Mouse (Mus musculus) midbrain, embryonic 14.5 days (tissue): ENCODE data around the gene Chp1. TPM values are rescaled to one million over a fixed set of nuclear protein-coding genes. Genes with fewer than 3 reads are reported as not detected.
A peak's percentile ranks its signal among the peaks of the same experiment; 100 is the strongest.

ENCODE experiments used
- ATAC-seq: fragments of 200-750 bp; cut with Nextera tagmentation; 2 replicates; pipeline ENCODE4 v1.8.0; 2017; ENCODE audit warnings: moderate number of reproducible peaks, moderate library complexity; ENCODE audit not compliant: low FRiP score, low TSS enrichment
- DNase-seq: peaks from one replicate; pipeline ENCODE4 v3.0.0-alpha.2; 2015
- H3K27ac ChIP-seq: fragments of 300-500 bp; sonication (generic); replicated peaks from 2 replicates; pipeline ENCODE4 v1.5.1; 2014; ENCODE audit warnings: mild to moderate bottlenecking, low read depth, low read length, moderate library complexity
- H3K27me3 ChIP-seq: fragments of 300-500 bp; sonication (generic); 2 replicates; pipeline ENCODE4 v1.6.1; 2014; ENCODE audit warnings: low read length, control low read depth, mixed read lengths; ENCODE audit not compliant: control insufficient read depth, insufficient read depth
- H3K36me3 ChIP-seq: fragments of 300-500 bp; sonication (generic); 2 replicates; pipeline ENCODE4 v1.6.1; 2014; ENCODE audit warnings: low read length, control low read depth; ENCODE audit not compliant: control insufficient read depth, insufficient read depth
- H3K4me1 ChIP-seq: fragments of 300-500 bp; sonication (generic); 2 replicates; pipeline ENCODE4 v1.6.1; 2014; ENCODE audit warnings: mild to moderate bottlenecking, antibody characterized with exemption, low read length, control low read depth; ENCODE audit not compliant: control insufficient read depth, insufficient read depth
- H3K4me2 ChIP-seq: fragments of 300-500 bp; sonication (generic); 2 replicates; pipeline ENCODE4 v1.6.1; 2014; ENCODE audit warnings: mild to moderate bottlenecking, low read length, moderate library complexity
- H3K4me3 ChIP-seq: fragments of 300-500 bp; sonication (generic); replicated peaks from 2 replicates; pipeline ENCODE4 v1.5.1; 2014; ENCODE audit warnings: low read depth, low read length
- H3K9ac ChIP-seq: fragments of 300-500 bp; sonication (generic); replicated peaks from 2 replicates; pipeline ENCODE4 v1.6.1; 2014; ENCODE audit warnings: mild to moderate bottlenecking, low read length, moderate library complexity
- H3K9me3 ChIP-seq: fragments of 300-500 bp; sonication (generic); 2 replicates; pipeline ENCODE4 v1.6.1; 2016; ENCODE audit warnings: low read length, control low read depth, mixed read lengths; ENCODE audit not compliant: control insufficient read depth
- WGBS: fragments of 180-500 bp; shearing (Covaris S2); extraction: QIAGEN DNeasy Blood & Tissue Kit; methylation state at CpG from one replicate; pipeline ENCODE4 v1.1.7; 2014; 5-methylcytosine and 5-hydroxymethylcytosine counted together
- polyA plus RNA-seq: library from polyadenylated mRNA; unstranded; fragments of >200 nt; fragmentation: Nextera tagmentation; extraction: Ambion mirVana; gene quantifications from 2 replicates; pipeline ENCODE4 v1.2.1, GENCODE M21; 2014

Gene Chp1
- polyA plus RNA-seq, 1 experiment from 2014 or later = 57.4 TPM

DNA sequence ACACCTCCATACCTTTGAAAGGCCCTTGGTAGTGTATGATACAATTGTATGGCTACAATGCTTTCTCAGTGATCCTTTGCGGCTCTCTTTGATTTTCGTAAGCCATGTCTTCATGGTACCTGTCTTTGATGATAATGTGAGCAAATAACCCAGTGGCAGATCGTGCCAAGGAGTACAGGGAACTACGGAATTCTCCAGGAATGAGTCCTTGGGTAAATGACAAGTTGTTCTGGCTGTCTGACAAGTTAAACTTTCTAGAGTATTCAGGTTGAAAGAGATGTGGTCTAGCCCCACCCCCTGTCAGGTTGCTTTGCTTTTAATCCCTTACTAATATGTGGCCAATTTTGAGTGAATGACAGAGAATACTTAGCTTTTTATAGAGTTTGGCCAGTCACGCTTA, 1.2 kb downstream of the Chp1 start:
- H3K9me3 ChIP-seq = no peaks in the 10 kb centered on the region
- peak overlapping the region; percentile 82 for H3K4me3 ChIP-seq
- H3K9ac ChIP-seq = peak overlapping the region; percentile 80
- 76% methylated on average over 5 of the region's 5 CpGs for WGBS
- no peak overlapping the region for H3K27ac ChIP-seq
- no peaks in the 10 kb centered on the region for H3K27me3 ChIP-seq
- no peaks in the 10 kb centered on the region for H3K36me3 ChIP-seq
- DNase-seq = no peak
- H3K4me1 ChIP-seq = peaks cover 12% of the 10 kb centered on the region
- no peak for ATAC-seq
- H3K4me2 ChIP-seq = peak overlapping the region; percentile 67

DNA sequence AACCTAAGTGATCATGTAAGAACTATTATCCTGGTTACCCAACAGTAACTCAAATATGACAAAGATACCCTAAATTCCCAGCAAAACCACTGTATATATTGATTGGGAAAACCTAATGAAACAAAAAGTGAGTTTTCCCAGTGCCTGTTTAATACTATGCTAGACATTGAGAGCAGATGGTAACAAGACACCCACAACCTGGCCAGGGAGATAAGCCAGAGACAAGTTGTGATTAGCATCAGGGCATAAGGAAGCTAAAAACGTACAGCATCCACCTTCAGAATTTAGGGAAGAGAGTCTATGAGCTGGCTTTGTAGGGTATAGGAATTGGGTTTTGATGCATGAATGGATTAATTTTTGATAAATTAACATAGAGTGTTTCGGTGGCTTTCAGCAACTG, 2.2 kb downstream of the Chp1 start:
- no peak overlapping the region for H3K4me2 ChIP-seq
- H3K9ac ChIP-seq = no peak overlapping the region
- no peaks in the 10 kb centered on the region for H3K36me3 ChIP-seq
- no peak for DNase-seq
- no peaks in the 10 kb centered on the region for H3K27me3 ChIP-seq
- H3K9me3 ChIP-seq = no peaks in the 10 kb centered on the region
- peaks cover 12% of the 10 kb centered on the region for H3K4me1 ChIP-seq
- no peak for ATAC-seq
- 76% methylated on average over 2 of the region's 2 CpGs for WGBS
- H3K27ac ChIP-seq = no peak overlapping the region
- H3K4me3 ChIP-seq = no peak overlapping the region

- no peak for ATAC-seq
- WGBS = 91% methylated on average over 3 of the region's 3 CpGs
- peaks cover 3% of the 10 kb centered on the region; the same call in 1 of the 2 replicates for H3K36me3 ChIP-seq
Measured at GRCm38 (mm10) chr2:119558039-119558438, 10.5 kb downstream of the Chp1 start.

GRCm38 (mm10) chr2:119558737-119559340, 11.3 kb downstream of the Chp1 start:
- WGBS = 85% methylated on average over 7 of the region's 7 CpGs
- no peak overlapping the region for H3K9ac ChIP-seq
- H3K27me3 ChIP-seq = no peaks in the 10 kb centered on the region
- H3K27ac ChIP-seq = no peak overlapping the region
- peaks cover 9% of the 10 kb centered on the region for H3K36me3 ChIP-seq
- no peaks in the 10 kb centered on the region for H3K9me3 ChIP-seq
- H3K4me3 ChIP-seq = no peak overlapping the region
- no peaks in the 10 kb centered on the region for H3K4me1 ChIP-seq
- DNase-seq (no peak), ATAC-seq (no peak)
- no peak overlapping the region for H3K4me2 ChIP-seq

More at GRCm38 (mm10) chr2:119558039-119558438, 10.5 kb downstream of the Chp1 start:
- no peak overlapping the region for H3K9ac ChIP-seq
- DNase-seq = no peak
- no peaks in the 10 kb centered on the region for H3K9me3 ChIP-seq
- H3K27ac ChIP-seq = no peak overlapping the region
- no peak overlapping the region for H3K4me2 ChIP-seq
- no peak overlapping the region for H3K4me3 ChIP-seq
- H3K4me1 ChIP-seq = no peaks in the 10 kb centered on the region
- H3K27me3 ChIP-seq = no peaks in the 10 kb centered on the region

- Histone ChIP-seq H3K27ac (no peak overlapping the region), H3K9me3 (no peaks in the 10 kb centered on the region), H3K4me2 (no peak overlapping the region), H3K36me3 (peaks cover 22% of the 10 kb centered on the region), H3K9ac (no peak overlapping the region), H3K4me3 (no peak overlapping the region), H3K4me1 (no peaks in the 10 kb centered on the region), H3K27me3 (no peaks in the 10 kb centered on the region)
- DNase-seq (no peak), ATAC-seq (no peak)
- 90% methylated on average over 3 of the region's 3 CpGs for WGBS
Measured at GRCm38 (mm10) chr2:119561794-119562193, 14.3 kb downstream of the Chp1 start.

- 94% methylated on average over 4 of the region's 4 CpGs for WGBS
- no peaks in the 10 kb centered on the region for H3K27me3 ChIP-seq
- H3K4me3 ChIP-seq = no peak overlapping the region
- no peaks in the 10 kb centered on the region for H3K9me3 ChIP-seq
- no peaks in the 10 kb centered on the region for H3K4me1 ChIP-seq
- ATAC-seq (no peak), DNase-seq (no peak)
- H3K9ac ChIP-seq = no peak overlapping the region
- H3K36me3 ChIP-seq = peaks cover 38% of the 10 kb centered on the region
- no peak overlapping the region for H3K27ac ChIP-seq
- H3K4me2 ChIP-seq = no peak overlapping the region
Measured at GRCm38 (mm10) chr2:119565284-119565683, 17.8 kb downstream of the Chp1 start.

GRCm38 (mm10) chr2:119566182-119566855, 18.8 kb downstream of the Chp1 start:
- no peak for ATAC-seq
- no peak for DNase-seq
- no peak overlapping the region for H3K4me3 ChIP-seq
- H3K4me1 ChIP-seq = no peaks in the 10 kb centered on the region
- H3K27me3 ChIP-seq = no peaks in the 10 kb centered on the region
- no peak overlapping the region for H3K9ac ChIP-seq
- WGBS = 92% methylated on average over 7 of the region's 7 CpGs
- H3K4me2 ChIP-seq = no peak overlapping the region
- peaks cover 35% of the 10 kb centered on the region for H3K36me3 ChIP-seq
- no peak overlapping the region for H3K27ac ChIP-seq
- no peaks in the 10 kb centered on the region for H3K9me3 ChIP-seq

DNA sequence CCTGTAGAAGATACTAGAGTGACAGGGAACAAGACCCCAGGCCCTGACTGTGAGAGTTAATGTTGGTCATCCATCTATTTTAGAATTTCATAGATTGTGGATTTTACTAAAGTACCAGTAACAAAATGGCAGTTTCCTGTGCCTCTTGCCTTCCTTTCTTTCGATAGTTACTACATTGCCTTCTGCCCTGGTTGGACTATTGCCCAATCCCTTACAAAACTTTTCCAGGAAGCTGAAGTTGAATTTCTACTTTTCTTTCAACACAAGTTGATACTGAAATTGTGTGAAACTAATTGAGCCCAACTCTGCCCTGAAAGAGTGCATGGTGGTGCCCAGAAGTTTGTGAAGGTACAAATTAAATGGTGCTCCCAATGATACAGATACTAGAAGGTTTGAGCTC, 25.0 kb downstream of the Chp1 start:
- H3K4me3 ChIP-seq = no peak overlapping the region

DNA sequence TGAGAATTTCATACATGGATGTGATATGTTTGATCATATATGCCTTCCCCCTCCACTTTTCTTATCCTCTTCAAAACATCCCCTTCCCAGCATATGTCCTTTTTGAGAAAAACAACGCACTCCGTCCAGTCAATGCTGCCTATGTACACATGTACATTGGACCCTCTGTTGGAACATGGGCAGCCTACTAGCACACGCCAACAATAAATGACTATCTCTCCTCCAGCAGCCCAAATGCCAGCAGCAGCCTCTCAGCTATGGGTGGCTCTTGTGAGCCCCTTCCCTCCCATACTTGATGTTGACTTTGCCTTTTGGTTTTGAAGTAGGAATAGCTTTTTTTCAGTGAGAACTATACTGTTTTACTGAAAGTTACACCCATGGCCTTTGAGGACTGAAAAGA, 34.1 kb downstream of the Chp1 start:
- no peak overlapping the region for H3K9ac ChIP-seq
- no peak overlapping the region for H3K27ac ChIP-seq
- H3K36me3 ChIP-seq = peaks cover 21% of the 10 kb centered on the region
- ATAC-seq (no peak), DNase-seq (no peak)
- 97% methylated on average over 3 of the region's 3 CpGs for WGBS
- H3K9me3 ChIP-seq = no peaks in the 10 kb centered on the region
- H3K4me2 ChIP-seq = no peak overlapping the region
- no peak overlapping the region for H3K4me3 ChIP-seq
- H3K4me1 ChIP-seq = no peaks in the 10 kb centered on the region
- no peaks in the 10 kb centered on the region for H3K27me3 ChIP-seq

More for the DNA sequence above, 25.0 kb downstream of the Chp1 start:
- H3K27ac ChIP-seq = no peak overlapping the region
- H3K9me3 ChIP-seq = no peaks in the 10 kb centered on the region
- DNase-seq (no peak), ATAC-seq (no peak)
- H3K36me3 ChIP-seq = peaks cover 38% of the 10 kb centered on the region
- H3K27me3 ChIP-seq = no peaks in the 10 kb centered on the region
- H3K9ac ChIP-seq = no peak overlapping the region
- no peak overlapping the region for H3K4me2 ChIP-seq
- no peaks in the 10 kb centered on the region for H3K4me1 ChIP-seq
- 94% methylated on average over 1 of the region's 1 CpGs for WGBS
